Mouse (Mus musculus): ENCODE measurements around the gene Ppp2r5a. TPM values are rescaled to one million over a fixed set of nuclear protein-coding genes. Genes with fewer than 3 reads are reported as not detected.
"Not testable (repeated sequence)": the region's sequence is repeated elsewhere in the genome, so short reads cannot be mapped to it uniquely, and the experiment has no call there.

Gene Ppp2r5a
- polyA plus RNA-seq, 1 experiment from 2014 or later = 8.6 TPM

DNA sequence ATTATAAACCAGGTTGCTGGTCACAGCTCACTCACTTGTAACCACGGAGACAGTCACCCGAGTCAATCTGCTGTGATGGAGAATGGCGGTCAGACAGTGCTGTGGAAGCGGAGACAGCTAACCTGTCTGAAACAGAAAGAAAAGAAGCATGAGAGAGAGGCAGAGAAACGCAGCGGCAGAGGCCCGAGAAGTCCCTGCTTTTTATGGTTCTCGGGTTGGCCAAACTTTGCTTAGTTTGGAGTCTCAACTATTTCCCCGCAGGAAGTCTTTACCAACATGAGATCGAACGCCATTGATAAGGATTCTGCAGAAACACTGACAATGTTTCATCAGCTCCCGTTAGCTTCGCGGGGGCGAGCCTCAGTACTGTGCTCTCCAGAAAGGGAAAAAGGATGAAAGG is 29.0 kb upstream of the Ppp2r5a start:
- 81% methylated on average over 15 of the region's 15 CpGs for WGBS
- H3K36me3 ChIP-seq = no peaks in the 10 kb centered on the region

DNA sequence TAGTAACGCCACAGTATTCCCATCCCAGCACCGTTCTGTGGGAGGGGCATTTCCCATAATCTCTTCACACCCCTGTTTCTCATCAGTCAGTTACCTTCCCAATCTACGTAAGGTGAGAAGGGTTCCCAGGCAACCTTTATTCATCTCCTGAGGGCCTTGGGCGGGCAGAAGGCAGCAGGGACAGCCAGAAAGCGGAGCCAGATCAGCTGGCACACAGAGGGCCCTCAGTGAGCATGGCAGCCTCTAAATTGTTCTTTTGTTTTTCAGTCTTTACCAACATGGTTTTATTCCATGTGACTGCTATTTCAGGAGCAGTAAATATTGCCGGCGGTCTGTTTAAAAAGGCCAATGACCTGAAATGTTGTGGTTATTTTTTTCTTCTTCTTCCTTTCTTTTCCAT is 27.0 kb upstream of the Ppp2r5a start:
- H3K9ac ChIP-seq = no peak overlapping the region
- no peak overlapping the region for H3K4me3 ChIP-seq
- no peak overlapping the region for H3K27ac ChIP-seq (replicated peaks)
- H3K4me2 ChIP-seq = no peak overlapping the region
- H3K4me1 ChIP-seq (replicated peaks) = peaks cover 16% of the 10 kb centered on the region
- no peaks in the 10 kb centered on the region for H3K36me3 ChIP-seq
- H3K9me3 ChIP-seq = no peaks in the 10 kb centered on the region
- 49% methylated on average over 7 of the region's 7 CpGs for WGBS
- no peaks in the 10 kb centered on the region for H3K27me3 ChIP-seq
- no peak for ATAC-seq (ENCODE audit: low read depth)

More for the DNA sequence above, 29.0 kb upstream of the Ppp2r5a start:
- H3K27me3 ChIP-seq = no peaks in the 10 kb centered on the region
- H3K9ac ChIP-seq = no peak overlapping the region
- H3K4me2 ChIP-seq = no peak overlapping the region
- no peak for ATAC-seq (ENCODE audit: low read depth)
- no peaks in the 10 kb centered on the region for H3K9me3 ChIP-seq
- no peak overlapping the region for H3K27ac ChIP-seq (replicated peaks)
- no peak overlapping the region for H3K4me3 ChIP-seq
- H3K4me1 ChIP-seq (replicated peaks) = peaks cover 30% of the 10 kb centered on the region

DNA sequence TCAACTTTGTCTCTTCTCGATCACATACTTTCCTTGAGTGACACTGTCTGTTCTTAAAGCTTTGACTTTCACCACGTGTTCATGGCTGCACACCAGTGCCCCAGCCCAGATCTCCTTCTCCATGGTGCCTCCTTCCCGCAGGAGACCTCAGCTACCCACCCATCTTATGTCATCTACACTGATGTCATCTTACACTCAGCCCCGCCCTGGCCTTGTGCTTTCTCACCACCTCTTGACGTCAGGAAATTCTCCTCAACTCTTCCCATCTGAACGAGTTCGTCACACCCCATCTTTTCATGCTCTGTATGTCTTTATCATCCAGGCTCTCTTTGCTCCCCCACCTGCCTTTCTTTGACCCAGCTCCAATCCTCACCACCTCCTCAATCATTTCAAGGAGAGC is 22.8 kb upstream of the Ppp2r5a start:
- H3K27me3 ChIP-seq = no peaks in the 10 kb centered on the region
- H3K4me3 ChIP-seq = no peak overlapping the region
- H3K9ac ChIP-seq = no peak overlapping the region
- no peak for ATAC-seq (ENCODE audit: low read depth)
- H3K27ac ChIP-seq (replicated peaks) = no peak overlapping the region
- WGBS = 77% methylated on average over 7 of the region's 7 CpGs
- H3K9me3 ChIP-seq = no peaks in the 10 kb centered on the region
- H3K36me3 ChIP-seq = no peaks in the 10 kb centered on the region
- peaks cover 7% of the 10 kb centered on the region; the same call in 1 of the 2 replicates for H3K4me1 ChIP-seq (replicated peaks)
- H3K4me2 ChIP-seq = no peak overlapping the region

GRCm38 (mm10) chr1:191423201-191423600 is 20.1 kb upstream of the Ppp2r5a start:
- Histone ChIP-seq H3K4me1 (replicated peaks) (no peaks in the 10 kb centered on the region), H3K9me3 (no peaks in the 10 kb centered on the region), H3K36me3 (no peaks in the 10 kb centered on the region), H3K9ac (no peak overlapping the region), H3K27ac (replicated peaks) (no peak overlapping the region), H3K4me2 (no peak overlapping the region), H3K4me3 (no peak overlapping the region), H3K27me3 (no peaks in the 10 kb centered on the region)
- ATAC-seq (ENCODE audit: low read depth) = no peak
- 64% methylated on average over 2 of the region's 2 CpGs for WGBS

- H3K4me2 ChIP-seq; H3K9ac ChIP-seq; ATAC-seq (ENCODE audit: low read depth); H3K27me3 ChIP-seq; H3K9me3 ChIP-seq; H3K36me3 ChIP-seq; H3K4me3 ChIP-seq; H3K4me1 ChIP-seq (replicated peaks); H3K27ac ChIP-seq (replicated peaks): not testable (repeated sequence)
- 78% methylated on average over 3 of the region's 3 CpGs for WGBS
These were observed 19.6 kb upstream of the Ppp2r5a start for GRCm38 (mm10) chr1:191422714-191423113.

DNA sequence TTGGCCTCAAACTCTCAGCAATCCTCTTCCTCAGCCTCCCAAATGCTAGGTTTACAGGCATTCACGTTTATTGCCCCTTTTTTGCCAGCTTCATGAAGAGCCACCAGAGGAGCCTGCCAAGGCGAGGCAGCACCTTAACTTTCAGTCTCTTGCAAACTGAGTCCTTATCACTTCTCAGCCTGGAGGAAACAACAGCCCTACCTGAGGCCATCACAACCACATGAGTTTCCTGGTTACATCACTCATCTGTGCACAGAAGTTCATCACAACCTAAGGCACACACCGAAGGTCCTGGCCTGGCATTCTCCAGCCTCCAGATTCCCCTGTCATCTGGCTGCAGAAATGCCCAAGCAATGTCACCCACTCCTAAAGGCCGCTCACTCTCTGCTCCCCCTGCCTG is 19.1 kb upstream of the Ppp2r5a start:
- Histone ChIP-seq H3K36me3 (no peaks in the 10 kb centered on the region), H3K4me3 (no peak overlapping the region), H3K4me1 (replicated peaks) (no peaks in the 10 kb centered on the region), H3K4me2 (no peak overlapping the region), H3K9me3 (no peaks in the 10 kb centered on the region), H3K27me3 (no peaks in the 10 kb centered on the region), H3K9ac (no peak overlapping the region), H3K27ac (replicated peaks) (no peak overlapping the region)
- no peak for ATAC-seq (ENCODE audit: low read depth)
- WGBS = 54% methylated on average over 4 of the region's 4 CpGs

- Histone ChIP-seq H3K4me2 (no peak overlapping the region), H3K4me1 (replicated peaks) (0 out of 2 replicates have a peak, but pooled peaks cover 2% of the 10 kb centered on the region), H3K36me3 (no peaks in the 10 kb centered on the region), H3K27me3 (no peaks in the 10 kb centered on the region), H3K27ac (replicated peaks) (no peak overlapping the region), H3K9ac (no peak overlapping the region), H3K9me3 (no peaks in the 10 kb centered on the region), H3K4me3 (no peak overlapping the region)
- ATAC-seq (ENCODE audit: low read depth) = no peak
- 71% methylated on average over 1 of the region's 1 CpGs for WGBS
These were observed 18.4 kb upstream of the Ppp2r5a start for GRCm38 (mm10) chr1:191421426-191421999.

- ATAC-seq (ENCODE audit: low read depth) = no peak
- H3K9me3 ChIP-seq = no peaks in the 10 kb centered on the region
- H3K9ac ChIP-seq = no peak overlapping the region
- no peak overlapping the region for H3K27ac ChIP-seq (replicated peaks)
- no peaks in the 10 kb centered on the region for H3K36me3 ChIP-seq
- H3K4me2 ChIP-seq = no peak overlapping the region
- no peak overlapping the region for H3K4me3 ChIP-seq
- H3K4me1 ChIP-seq (replicated peaks) = 0 out of 2 replicates have a peak, but pooled peaks cover 6% of the 10 kb centered on the region
- H3K27me3 ChIP-seq = no peaks in the 10 kb centered on the region
- WGBS = 60% methylated on average over 6 of the region's 6 CpGs
These were observed 17.9 kb upstream of the Ppp2r5a start for GRCm38 (mm10) chr1:191420930-191421404.

- Histone ChIP-seq H3K4me2 (no peak overlapping the region), H3K9me3 (no peaks in the 10 kb centered on the region), H3K4me3 (no peak overlapping the region), H3K9ac (no peak overlapping the region), H3K27ac (replicated peaks) (no peak overlapping the region), H3K27me3 (no peaks in the 10 kb centered on the region), H3K36me3 (no peaks in the 10 kb centered on the region), H3K4me1 (replicated peaks) (0 out of 2 replicates have a peak, but pooled peaks cover 6% of the 10 kb centered on the region)
- no peak for ATAC-seq (ENCODE audit: low read depth)
- WGBS = 52% methylated on average over 8 of the region's 8 CpGs
These were observed 17.1 kb upstream of the Ppp2r5a start for GRCm38 (mm10) chr1:191419991-191420751.

DNA sequence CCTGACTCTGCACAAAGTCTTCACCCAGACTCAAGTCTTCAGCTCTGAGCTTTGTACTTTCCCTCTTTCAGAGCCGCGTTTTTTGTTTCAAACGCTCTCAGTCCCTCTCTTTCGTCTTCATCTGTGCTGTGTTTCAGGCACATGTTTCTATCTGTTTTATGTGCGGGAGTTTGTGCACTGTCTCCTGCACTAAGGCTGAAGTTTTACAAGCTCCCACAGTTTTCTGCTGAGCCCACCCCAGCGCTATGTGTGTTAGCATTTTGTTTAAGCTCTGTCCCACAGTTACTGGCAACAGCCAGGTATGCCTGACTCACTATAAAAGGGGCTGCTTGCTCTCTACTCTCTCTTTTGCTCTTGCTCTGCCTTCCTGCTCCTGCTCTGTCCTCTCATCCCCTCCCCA is 16.3 kb upstream of the Ppp2r5a start:
- Histone ChIP-seq H3K4me2 (no peak overlapping the region), H3K27ac (replicated peaks) (no peak overlapping the region), H3K27me3 (no peaks in the 10 kb centered on the region), H3K36me3 (no peaks in the 10 kb centered on the region), H3K9ac (no peak overlapping the region), H3K4me1 (replicated peaks) (0 out of 2 replicates have a peak, but pooled peaks cover 6% of the 10 kb centered on the region), H3K4me3 (no peak overlapping the region), H3K9me3 (no peaks in the 10 kb centered on the region)
- 63% methylated on average over 6 of the region's 6 CpGs for WGBS
- ATAC-seq (ENCODE audit: low read depth) = no peak

- Histone ChIP-seq H3K4me2 (no peak overlapping the region), H3K4me1 (replicated peaks) (0 out of 2 replicates have a peak, but pooled peaks cover 6% of the 10 kb centered on the region), H3K27me3 (no peaks in the 10 kb centered on the region), H3K9ac (no peak overlapping the region), H3K36me3 (no peaks in the 10 kb centered on the region), H3K27ac (replicated peaks) (no peak overlapping the region), H3K4me3 (no peak overlapping the region), H3K9me3 (no peaks in the 10 kb centered on the region)
- no peak for ATAC-seq (ENCODE audit: low read depth)
- 59% methylated on average over 4 of the region's 4 CpGs for WGBS
These were observed 15.9 kb upstream of the Ppp2r5a start for GRCm38 (mm10) chr1:191418936-191419335.

- Histone ChIP-seq H3K4me3 (no peak overlapping the region), H3K4me2 (no peak overlapping the region), H3K27ac (replicated peaks) (no peak overlapping the region), H3K36me3 (no peaks in the 10 kb centered on the region), H3K27me3 (no peaks in the 10 kb centered on the region), H3K4me1 (replicated peaks) (0 out of 2 replicates have a peak, but pooled peaks cover 6% of the 10 kb centered on the region), H3K9me3 (no peaks in the 10 kb centered on the region), H3K9ac (no peak overlapping the region)
- WGBS = 71% methylated on average over 5 of the region's 5 CpGs
- no peak for ATAC-seq (ENCODE audit: low read depth)
These were observed 14.0 kb upstream of the Ppp2r5a start for GRCm38 (mm10) chr1:191417111-191417510.

All from neural tube, embryonic 13.5 days (tissue).